Mouse (Mus musculus) cortical plate, adult 2 months (tissue): Measurements from ENCODE around the gene Ccnt1. TPM values are rescaled to one million over a fixed set of nuclear protein-coding genes. Genes with fewer than 3 reads are reported as not detected.

Experiments
- H3K27ac ChIP-seq: fragments of 200-500 bp; 2 replicates; pipeline ENCODE4 v1.5.1; 2012; ENCODE audit warnings: low read length, control low read depth, inconsistent platforms; ENCODE audit not compliant: insufficient read depth
- H3K4me1 ChIP-seq: fragments of 200-500 bp; 2 replicates; pipeline ENCODE4 v1.6.1; 2011; ENCODE audit warnings: low read length; ENCODE audit not compliant: control insufficient read depth, insufficient read depth
- H3K4me3 ChIP-seq: fragments of 200-500 bp; 2 replicates; pipeline ENCODE4 v1.5.1; 2011; ENCODE audit warnings: mild to moderate bottlenecking, low read length, control low read depth; ENCODE audit not compliant: insufficient read depth
- CTCF ChIP-seq: fragments of 200-500 bp; IDR thresholded peaks from 2 replicates; pipeline ENCODE4 v1.5.1; 2011; ENCODE audit warnings: mild to moderate bottlenecking, control low read depth, low read length; ENCODE audit not compliant: insufficient read depth; ENCODE audit errors: extremely low read depth
- POLR2A ChIP-seq: fragments of 200-500 bp; IDR thresholded peaks from 2 replicates; pipeline ENCODE4 v1.6.1; 2011; ENCODE audit warnings: mild to moderate bottlenecking, low read length, control low read depth; ENCODE audit not compliant: insufficient read depth; ENCODE audit errors: extremely low read depth
- polyA plus RNA-seq: library from polyadenylated mRNA; depleted of rRNA; stranded (reverse); fragments of >200 nt; gene quantifications from 2 replicates; pipeline ENCODE4 v1.2.3, GENCODE M21; 2012; rRNA removed

Ccnt1 gene
- 17.4 and 17.9 TPM in 2 replicates for polyA plus RNA-seq

GRCm38 (mm10) chr15:98570873-98571538 lies at the start of gene Ccnt1, which contains the start of gene 4930415O20Rik:
TSS of gene Ccnt1 (minus strand) at chr15:98570923.
TSS of gene 4930415O20Rik (plus strand) at chr15:98571004.
- Histone ChIP-seq H3K4me3 (no peak within 1 kb of the TSS), H3K4me1 (peaks cover 3% of the 10 kb centered on the region; the same call in 1 of the 2 replicates), H3K27ac (no peak within 1 kb of the TSS)
- TF ChIP-seq POLR2A (no peak), CTCF (no peak)

GRCm38 (mm10) chr15:98617176-98617537 lies 46.4 kb upstream of the Ccnt1 start:
- no peak for TF ChIP-seq POLR2A
- peak; percentile 74 for TF ChIP-seq CTCF
- H3K4me3 ChIP-seq, result no peak overlapping the region

GRCm38 (mm10) chr15:98616362-98617175 lies 45.8 kb upstream of the Ccnt1 start:
- no peaks in the 10 kb centered on the region for H3K4me1 ChIP-seq
- H3K4me3 ChIP-seq, result no peak overlapping the region
- TF ChIP-seq POLR2A, result no peak
- no peak for TF ChIP-seq CTCF
- H3K27ac ChIP-seq, result no peak overlapping the region

More at GRCm38 (mm10) chr15:98617176-98617537, 46.4 kb upstream of the Ccnt1 start:
- no peaks in the 10 kb centered on the region for H3K4me1 ChIP-seq
- no peak overlapping the region for H3K27ac ChIP-seq

- no peak for TF ChIP-seq POLR2A
- TF ChIP-seq CTCF, result no peak
- Histone ChIP-seq H3K4me1 (no peaks in the 10 kb centered on the region), H3K4me3 (no peak overlapping the region), H3K27ac (no peak overlapping the region)
These were observed 45.0 kb upstream of the Ccnt1 start for GRCm38 (mm10) chr15:98615751-98616150.

- Histone ChIP-seq H3K4me3 (no peak overlapping the region), H3K27ac (no peak overlapping the region)
- TF ChIP-seq CTCF (no peak), POLR2A (no peak)
These were observed 44.2 kb upstream of the Ccnt1 start for GRCm38 (mm10) chr15:98614971-98615370.

GRCm38 (mm10) chr15:98614551-98614950 lies 43.8 kb upstream of the Ccnt1 start:
- no peak overlapping the region for H3K4me3 ChIP-seq
- no peaks in the 10 kb centered on the region; the same call in 1 of the 2 replicates for H3K4me1 ChIP-seq
- H3K27ac ChIP-seq, result no peak overlapping the region
- TF ChIP-seq CTCF, result no peak
- TF ChIP-seq POLR2A, result no peak

More at GRCm38 (mm10) chr15:98614971-98615370, 44.2 kb upstream of the Ccnt1 start:
- no peaks in the 10 kb centered on the region; the same call in 1 of the 2 replicates for H3K4me1 ChIP-seq

GRCm38 (mm10) chr15:98612229-98612628 lies 41.5 kb upstream of the Ccnt1 start:
- Histone ChIP-seq H3K4me1 (peaks cover 2% of the 10 kb centered on the region; the same call in 1 of the 2 replicates), H3K4me3 (no peak overlapping the region), H3K27ac (no peak overlapping the region)
- TF ChIP-seq CTCF (no peak), POLR2A (no peak)

GRCm38 (mm10) chr15:98610131-98610633 lies 39.5 kb upstream of the Ccnt1 start:
- no peak overlapping the region; the same call in 1 of the 2 replicates for H3K27ac ChIP-seq

GRCm38 (mm10) chr15:98609331-98610130 lies 38.8 kb upstream of the Ccnt1 start, which contains the start of gene Adcy6:
TSS of gene Adcy6 (minus strand) at chr15:98610076.
- TF ChIP-seq POLR2A, result no peak
- TF ChIP-seq CTCF, result no peak
- Histone ChIP-seq H3K4me1 (peaks cover 2% of the 10 kb centered on the region; the same call in 1 of the 2 replicates), H3K27ac (peak within 1 kb of the TSS; percentile 73; the same call in 1 of the 2 replicates), H3K4me3 (peak within 1 kb of the TSS; percentile 99)

More at GRCm38 (mm10) chr15:98610131-98610633, 39.5 kb upstream of the Ccnt1 start:
- Histone ChIP-seq H3K4me3 (peak overlapping the region; percentile 99), H3K4me1 (peaks cover 2% of the 10 kb centered on the region; the same call in 1 of the 2 replicates)
- TF ChIP-seq POLR2A, result no peak
- no peak for TF ChIP-seq CTCF
